Mouse (Mus musculus) limb, embryonic 11.5 days (tissue): ENCODE data around the gene Colgalt2. TPM values are rescaled to one million over a fixed set of nuclear protein-coding genes. Genes with fewer than 3 reads are reported as not detected.

Experiments used
- ATAC-seq: fragments of 200-750 bp; cut with Nextera tagmentation; 2 replicates; pipeline ENCODE4 v1.8.0; 2017; ENCODE audit warnings: low read depth; ENCODE audit not compliant: insufficient number of reproducible peaks, low FRiP score, low TSS enrichment
- DNase-seq: peaks from one replicate; pipeline ENCODE4 v3.0.0-alpha.2; 2015; ENCODE audit warnings: low spot score
- H3K27ac ChIP-seq: fragments of 300-500 bp; sonication (generic); replicated peaks from 2 replicates; pipeline ENCODE4 v1.5.1; 2014; ENCODE audit warnings: low read depth, mild to moderate bottlenecking, low read length
- H3K27me3 ChIP-seq: fragments of 300-500 bp; sonication (generic); 2 replicates; pipeline ENCODE4 v1.6.1; 2014; ENCODE audit warnings: mild to moderate bottlenecking, low read length, mixed read lengths; ENCODE audit not compliant: control insufficient read depth, insufficient read depth
- H3K36me3 ChIP-seq: fragments of 300-500 bp; sonication (generic); 2 replicates; pipeline ENCODE4 v1.6.1; 2014; ENCODE audit warnings: mild to moderate bottlenecking, low read length, moderate library complexity, mixed read lengths; ENCODE audit not compliant: control insufficient read depth, insufficient read depth
- H3K4me1 ChIP-seq: fragments of 300-500 bp; sonication (generic); 2 replicates; pipeline ENCODE4 v1.6.1; 2014; ENCODE audit warnings: low read length, mixed read lengths; ENCODE audit not compliant: control insufficient read depth, insufficient read depth
- H3K4me2 ChIP-seq: fragments of 300-500 bp; sonication (generic); 2 replicates; pipeline ENCODE4 v1.6.1; 2014; ENCODE audit warnings: low read depth, mild to moderate bottlenecking, moderate library complexity; ENCODE audit not compliant: severe bottlenecking
- H3K4me3 ChIP-seq: fragments of 300-500 bp; sonication (generic); 2 replicates; pipeline ENCODE4 v1.5.1; 2014; ENCODE audit warnings: low read depth, low read length
- H3K9ac ChIP-seq: fragments of 300-500 bp; sonication (generic); 2 replicates; pipeline ENCODE4 v1.6.1; 2014; ENCODE audit warnings: mild to moderate bottlenecking, low read length
- H3K9me3 ChIP-seq: fragments of 300-500 bp; sonication (generic); 2 replicates; pipeline ENCODE4 v1.6.1; 2016; ENCODE audit warnings: low read length; ENCODE audit not compliant: control insufficient read depth
- WGBS: fragments of 180-500 bp; shearing (Covaris S2); extraction: QIAGEN DNeasy Blood & Tissue Kit; methylation state at CpG from one replicate; pipeline ENCODE4 v1.1.7; 2014; 5-methylcytosine and 5-hydroxymethylcytosine counted together
- polyA plus RNA-seq: library from polyadenylated mRNA; unstranded; fragments of >200 nt; fragmentation: Nextera tagmentation; extraction: Ambion mirVana; gene quantifications from 2 replicates; pipeline ENCODE4 v1.2.1, GENCODE M21; 2014

Colgalt2 gene
- polyA plus RNA-seq, 1 experiment from 2014 or later = 1.6 TPM

DNA sequence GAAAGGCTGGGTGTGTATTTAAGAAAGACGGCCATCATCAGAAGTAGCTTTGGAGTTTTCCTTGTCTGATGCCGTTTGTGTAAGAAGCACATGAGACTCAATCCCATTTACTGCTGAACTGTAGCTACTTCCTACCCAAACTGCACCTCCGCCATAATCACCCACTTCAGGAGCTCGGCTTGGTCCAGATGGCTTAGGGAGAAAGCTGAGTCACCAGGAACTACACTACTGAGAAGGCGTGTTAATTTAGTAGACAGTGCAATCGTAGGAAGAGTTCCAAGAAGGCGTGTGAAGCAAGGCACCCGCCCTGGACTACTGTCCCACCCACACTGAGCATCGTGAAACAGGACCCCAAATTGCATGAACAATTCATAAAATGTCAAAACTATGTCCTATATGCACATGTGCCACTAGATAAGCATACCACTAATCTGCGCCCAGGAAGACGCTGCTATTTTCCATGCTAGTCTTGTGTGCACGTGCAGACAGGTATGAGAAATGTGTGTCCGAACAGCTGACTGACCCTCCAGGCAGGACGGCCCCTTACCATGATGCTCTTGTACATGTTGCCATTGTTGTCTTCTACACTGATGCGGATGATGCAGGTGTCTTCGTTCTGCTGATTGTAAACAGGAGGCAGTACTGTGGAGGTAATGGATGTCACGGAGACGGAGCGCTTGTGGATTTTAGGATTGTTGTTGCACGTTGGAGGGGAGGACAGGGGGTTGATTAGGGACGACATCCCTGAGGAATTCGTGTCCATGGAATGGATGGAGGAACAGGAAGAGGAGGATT, 124.7 kb downstream of the Colgalt2 start:
- no peak for DNase-seq
- Histone ChIP-seq H3K4me2 (no peak overlapping the region), H3K36me3 (peaks cover 2% of the 10 kb centered on the region), H3K9ac (no peak overlapping the region), H3K4me1 (no peaks in the 10 kb centered on the region), H3K4me3 (no peak overlapping the region), H3K27me3 (no peaks in the 10 kb centered on the region), H3K9me3 (no peaks in the 10 kb centered on the region), H3K27ac (no peak overlapping the region)
- no peak for ATAC-seq
- WGBS = 90% methylated on average over 22 of the region's 22 CpGs

DNA sequence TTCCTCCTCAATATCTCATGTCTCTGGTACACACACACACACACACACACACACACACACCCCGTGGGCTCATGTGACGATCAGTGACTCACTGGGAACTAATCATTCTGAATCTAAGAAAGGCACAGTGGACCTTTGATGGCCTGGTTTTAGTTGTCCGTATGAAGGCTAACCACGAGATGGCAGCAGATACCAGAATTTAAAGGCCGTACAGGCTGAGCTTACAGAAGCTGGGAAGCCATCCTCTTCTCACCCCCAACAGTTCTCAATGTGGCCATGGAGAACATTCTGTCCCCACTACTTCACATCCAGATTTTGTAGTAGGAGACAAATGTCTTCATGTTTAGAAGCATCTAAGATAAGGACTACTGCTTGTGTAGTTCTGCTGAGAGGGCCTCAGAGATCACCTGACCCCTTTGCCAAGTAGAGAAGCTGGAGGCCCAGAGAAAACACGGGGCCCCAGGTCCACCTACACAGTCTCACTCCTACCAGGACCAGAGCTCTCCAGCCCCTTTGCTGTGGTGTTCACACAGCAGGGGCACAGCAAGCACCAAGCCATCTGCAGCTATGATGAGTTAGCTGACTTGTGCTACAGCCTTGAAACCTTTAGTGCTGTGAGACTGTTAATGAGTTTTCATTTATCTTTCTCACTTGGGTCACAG, 125.5 kb downstream of the Colgalt2 start:
- H3K27ac ChIP-seq = no peak overlapping the region
- ATAC-seq (no peak), DNase-seq (peak; percentile 76)
- no peak overlapping the region for H3K4me3 ChIP-seq
- peaks cover 2% of the 10 kb centered on the region for H3K36me3 ChIP-seq
- H3K9ac ChIP-seq = no peak overlapping the region
- H3K4me2 ChIP-seq = no peak overlapping the region
- no peaks in the 10 kb centered on the region for H3K4me1 ChIP-seq
- H3K9me3 ChIP-seq = no peaks in the 10 kb centered on the region
- 23% methylated on average over 6 of the region's 6 CpGs for WGBS
- H3K27me3 ChIP-seq = no peaks in the 10 kb centered on the region

- H3K4me2 ChIP-seq = no peak overlapping the region
- H3K4me1 ChIP-seq = no peaks in the 10 kb centered on the region
- H3K36me3 ChIP-seq = peaks cover 2% of the 10 kb centered on the region
- no peak overlapping the region for H3K27ac ChIP-seq
- 87% methylated on average over 9 of the region's 9 CpGs for WGBS
- no peak overlapping the region for H3K9ac ChIP-seq
- DNase-seq (no peak), ATAC-seq (no peak)
- H3K27me3 ChIP-seq = no peaks in the 10 kb centered on the region
- H3K4me3 ChIP-seq = no peak overlapping the region
- H3K9me3 ChIP-seq = no peaks in the 10 kb centered on the region
Observed at GRCm38 (mm10) chr1:152526154-152526553, 126.5 kb downstream of the Colgalt2 start.

GRCm38 (mm10) chr1:152528214-152528613, 128.6 kb downstream of the Colgalt2 start:
- ATAC-seq = no peak
- WGBS = 84% methylated on average over 6 of the region's 6 CpGs
- no peak for DNase-seq
- Histone ChIP-seq H3K27me3 (no peaks in the 10 kb centered on the region), H3K4me3 (no peak overlapping the region), H3K4me2 (no peak overlapping the region), H3K36me3 (peaks cover 2% of the 10 kb centered on the region; the same call in 1 of the 2 replicates), H3K9me3 (no peaks in the 10 kb centered on the region), H3K9ac (no peak overlapping the region), H3K4me1 (no peaks in the 10 kb centered on the region), H3K27ac (no peak overlapping the region)

GRCm38 (mm10) chr1:152528778-152529177, 129.1 kb downstream of the Colgalt2 start:
- Histone ChIP-seq H3K27ac (no peak overlapping the region), H3K4me3 (no peak overlapping the region), H3K27me3 (no peaks in the 10 kb centered on the region), H3K4me1 (no peaks in the 10 kb centered on the region), H3K9me3 (no peaks in the 10 kb centered on the region), H3K4me2 (no peak overlapping the region), H3K9ac (no peak overlapping the region), H3K36me3 (peaks cover 2% of the 10 kb centered on the region; the same call in 1 of the 2 replicates)
- WGBS = 88% methylated on average over 3 of the region's 3 CpGs
- no peak for DNase-seq
- ATAC-seq = no peak

DNA sequence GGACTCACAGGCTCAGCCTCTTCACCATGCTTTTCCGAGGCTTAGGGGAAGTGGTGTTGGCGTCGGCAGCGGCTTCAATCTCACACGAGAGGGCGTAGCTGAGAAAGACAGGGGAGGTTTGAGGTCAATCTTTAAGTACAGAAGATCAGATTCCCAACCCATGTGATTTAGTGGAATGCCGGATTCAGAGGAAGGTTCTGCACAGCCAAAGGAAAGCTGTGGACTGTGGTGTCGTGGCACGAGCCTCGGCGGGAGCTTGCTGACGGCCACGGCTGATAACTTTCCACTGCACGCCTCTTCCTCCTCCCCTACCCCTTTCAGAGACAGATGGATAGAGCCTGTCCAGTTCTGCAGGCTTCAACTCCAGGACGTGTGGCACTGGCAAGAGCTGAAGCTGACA, 131.9 kb downstream of the Colgalt2 start:
- no peaks in the 10 kb centered on the region for H3K9me3 ChIP-seq
- H3K27me3 ChIP-seq = no peaks in the 10 kb centered on the region
- no peaks in the 10 kb centered on the region; the same call in 1 of the 2 replicates for H3K36me3 ChIP-seq
- H3K4me2 ChIP-seq = no peak overlapping the region
- no peak overlapping the region for H3K4me3 ChIP-seq
- H3K9ac ChIP-seq = no peak overlapping the region
- H3K4me1 ChIP-seq = no peaks in the 10 kb centered on the region
- no peak overlapping the region for H3K27ac ChIP-seq
- DNase-seq (no peak), ATAC-seq (no peak)
- WGBS = 61% methylated on average over 15 of the region's 15 CpGs

- H3K36me3 ChIP-seq = peaks cover 2% of the 10 kb centered on the region
Observed at GRCm38 (mm10) chr1:152534531-152534930, 134.9 kb downstream of the Colgalt2 start.

GRCm38 (mm10) chr1:152536416-152537018, 136.9 kb downstream of the Colgalt2 start:
- 55% methylated on average over 16 of the region's 16 CpGs for WGBS
- ATAC-seq (no peak), DNase-seq (no peak)
- H3K9ac ChIP-seq = no peak overlapping the region
- no peak overlapping the region for H3K4me2 ChIP-seq
- H3K36me3 ChIP-seq = peaks cover 4% of the 10 kb centered on the region
- no peaks in the 10 kb centered on the region for H3K4me1 ChIP-seq
- no peaks in the 10 kb centered on the region for H3K27me3 ChIP-seq
- no peak overlapping the region for H3K4me3 ChIP-seq
- H3K27ac ChIP-seq = no peak overlapping the region
- H3K9me3 ChIP-seq = no peaks in the 10 kb centered on the region

More at GRCm38 (mm10) chr1:152534531-152534930, 134.9 kb downstream of the Colgalt2 start:
- DNase-seq (no peak), ATAC-seq (no peak)
- Histone ChIP-seq H3K4me1 (no peaks in the 10 kb centered on the region), H3K27me3 (no peaks in the 10 kb centered on the region), H3K9ac (no peak overlapping the region), H3K4me2 (no peak overlapping the region), H3K27ac (no peak overlapping the region), H3K4me3 (no peak overlapping the region), H3K9me3 (no peaks in the 10 kb centered on the region)
- 87% methylated on average over 7 of the region's 7 CpGs for WGBS
